Mouse (Mus musculus): ENCODE results near the gene Rad23a.
"Not testable (repeated sequence)": the region's sequence is repeated elsewhere in the genome, so short reads cannot be mapped to it uniquely, and the experiment has no call there.

Rad23a gene

DNA sequence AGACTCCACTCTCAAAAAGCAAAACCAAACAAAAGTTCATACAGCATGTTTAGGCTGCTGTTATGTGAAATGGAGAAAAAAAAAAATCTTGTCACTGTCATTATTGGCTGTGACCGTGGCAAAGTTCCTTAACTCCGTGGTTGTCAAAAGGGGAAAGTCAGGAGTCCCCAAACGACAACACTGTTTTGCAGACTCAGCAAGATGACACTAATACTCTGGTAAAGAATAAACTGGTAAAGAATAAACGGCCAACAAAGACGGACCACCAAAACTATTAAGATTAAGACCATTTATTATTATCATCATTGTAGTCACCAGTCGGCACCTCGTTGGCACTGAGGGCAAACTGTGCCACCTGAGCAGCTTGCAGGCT is 604 bp downstream of the Rad23a start:
- DNase-seq (ENCODE audit: low spot score): no peak

DNA sequence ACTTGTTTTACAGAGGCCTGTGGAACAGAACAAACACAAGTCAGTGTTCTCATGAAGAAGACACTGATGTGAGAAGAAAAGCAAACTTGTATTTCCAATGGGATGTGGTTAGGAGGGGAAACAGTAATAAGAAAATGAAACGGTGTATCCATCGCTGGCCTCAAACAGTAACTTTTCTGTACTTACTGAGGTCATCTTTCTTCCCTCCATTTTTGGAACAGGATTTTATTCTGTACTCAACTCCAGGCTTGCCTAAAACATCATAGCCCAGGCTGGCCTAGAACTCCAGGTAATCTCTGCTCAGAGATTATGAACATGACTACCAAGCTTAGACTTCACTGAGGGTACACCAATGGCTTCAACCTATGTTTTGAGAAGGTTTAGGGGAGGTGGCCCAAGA is 1.1 kb downstream of the Rad23a start:
- DNase-seq (ENCODE audit: low spot score): no peak

DNA sequence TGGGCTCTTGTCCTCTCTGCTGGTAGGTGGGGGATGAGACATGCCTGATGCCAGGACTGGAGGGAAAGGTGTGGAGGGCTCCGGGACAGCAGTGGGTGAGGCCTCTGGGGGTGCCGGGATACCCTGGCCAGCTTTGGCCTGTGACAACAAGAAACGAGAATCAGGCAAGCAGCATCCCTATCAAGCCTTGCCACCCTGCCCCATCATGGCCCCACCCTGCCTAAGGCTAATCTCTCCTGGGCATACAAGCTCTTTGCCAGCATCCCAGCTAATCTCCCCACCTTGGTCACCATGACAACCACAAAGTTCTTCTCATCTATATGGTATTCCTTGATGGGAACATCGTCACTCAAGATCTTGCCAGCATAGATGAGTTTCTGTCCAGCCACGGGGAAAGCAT is 2.0 kb downstream of the Rad23a start:
- no peak for DNase-seq (ENCODE audit: low spot score)

DNA sequence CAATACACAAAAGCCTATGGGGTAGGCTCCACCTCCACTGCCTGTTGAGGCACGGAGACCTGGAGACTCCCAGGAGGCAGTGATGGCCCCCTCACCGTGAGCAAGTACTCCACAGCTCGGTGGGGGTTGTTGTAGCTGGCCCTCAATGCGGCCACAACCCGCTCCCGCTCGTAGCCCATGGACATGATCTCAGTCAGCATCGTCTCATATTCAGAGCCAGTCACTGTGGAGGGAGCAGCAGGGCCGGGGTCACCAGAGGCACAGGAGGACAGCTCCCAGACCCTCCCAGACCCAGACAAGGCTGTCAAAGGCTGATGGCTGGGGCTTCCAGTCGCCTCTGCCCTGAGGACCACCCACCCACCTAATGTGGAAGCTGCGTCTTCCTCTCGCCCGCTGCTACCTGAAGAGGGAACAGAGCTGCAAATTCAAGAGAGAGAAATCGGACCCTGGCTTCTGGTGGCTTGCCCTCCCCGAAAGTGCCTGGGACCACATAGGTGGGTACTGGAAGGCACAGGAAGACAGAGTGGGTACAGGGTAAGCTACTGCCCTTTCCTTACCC is 2.5 kb downstream of the Rad23a start:
- no peak for DNase-seq (ENCODE audit: low spot score)

DNA sequence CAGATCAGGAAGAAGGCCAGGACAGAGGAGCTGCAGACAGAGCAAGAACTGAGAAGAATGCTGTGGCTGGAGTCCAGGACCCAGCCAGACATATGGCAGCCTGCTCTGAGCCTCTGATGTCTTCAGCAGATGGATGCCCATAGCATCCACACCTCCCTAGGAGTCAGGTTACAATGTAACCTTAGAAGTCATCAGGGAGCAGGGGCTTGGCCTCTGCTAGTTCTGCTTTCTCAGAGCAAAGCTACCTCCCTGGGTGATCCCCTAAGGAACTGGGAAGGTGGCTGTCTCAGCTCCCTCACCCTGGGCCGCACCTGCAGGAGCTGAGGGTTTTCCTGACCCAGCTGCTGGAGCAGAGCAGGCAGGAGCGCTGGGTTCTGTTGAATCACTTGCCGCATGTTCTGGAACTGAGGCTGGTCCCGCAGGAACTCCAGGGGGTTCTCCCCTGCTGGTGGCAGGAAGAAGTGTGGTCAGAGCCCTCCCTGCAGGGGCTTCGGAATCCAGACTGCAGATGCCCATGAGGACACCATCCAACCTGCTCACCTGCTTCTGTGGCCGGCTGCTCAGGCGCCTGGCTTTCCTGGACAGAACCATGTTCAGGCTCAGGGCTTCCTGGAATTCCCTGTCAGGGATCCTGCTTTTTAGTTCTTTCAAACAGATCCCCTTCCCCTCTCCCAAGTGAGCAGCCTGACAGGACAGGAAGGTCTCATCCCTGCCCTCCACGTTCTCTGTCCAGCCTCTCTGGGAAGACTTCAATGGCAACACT is 3.1 kb downstream of the Rad23a start:
- no peak for DNase-seq (ENCODE audit: low spot score)

DNA sequence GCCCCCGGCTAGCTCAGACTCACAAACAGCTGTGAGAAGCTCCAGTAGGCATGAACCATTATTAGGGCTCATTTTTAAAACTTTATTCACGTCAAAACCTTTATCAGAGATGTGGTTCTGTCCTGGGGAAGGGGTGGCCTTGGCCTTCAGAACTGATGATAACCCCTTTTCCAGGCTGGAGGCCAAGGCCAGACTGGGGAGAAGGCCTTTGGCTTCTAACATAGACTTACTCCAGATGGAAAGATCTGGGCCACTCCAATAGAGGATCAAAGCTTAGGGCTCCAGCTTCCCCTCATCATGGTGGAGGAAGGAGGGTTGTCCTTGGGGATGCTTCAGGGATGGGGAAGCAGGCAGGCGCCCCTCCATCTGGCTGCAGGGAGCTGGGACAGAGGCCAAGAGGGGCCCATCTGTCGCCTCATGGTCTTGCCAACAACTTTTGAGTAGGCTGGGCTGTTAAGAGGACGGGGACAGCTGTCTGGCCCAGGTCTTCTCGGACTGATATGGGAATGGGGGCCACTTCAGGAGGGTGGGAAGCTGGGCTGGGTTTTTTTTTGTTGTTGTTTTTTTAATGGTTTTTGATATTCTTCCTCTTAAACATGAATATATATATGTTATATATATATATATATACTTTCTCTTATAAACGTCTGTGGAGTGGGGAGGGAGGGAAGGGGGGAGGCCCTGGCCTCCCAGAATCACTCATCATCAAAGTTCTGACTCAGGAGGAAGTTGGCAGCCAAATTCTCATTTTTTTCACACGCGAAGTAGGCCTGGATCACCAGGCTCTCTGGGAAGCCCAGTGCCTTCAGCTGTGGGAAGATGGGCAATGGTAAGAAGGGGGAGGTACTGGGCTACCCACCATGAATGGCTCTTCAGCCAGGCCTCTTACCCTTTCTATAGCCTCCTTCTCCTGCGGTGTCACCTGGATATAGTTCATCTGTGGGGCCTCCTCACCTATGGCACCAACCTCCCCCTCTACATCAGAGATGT is 5.3 kb downstream of the Rad23a start:
- DNase-seq (ENCODE audit: low spot score): peak; percentile 72

DNA sequence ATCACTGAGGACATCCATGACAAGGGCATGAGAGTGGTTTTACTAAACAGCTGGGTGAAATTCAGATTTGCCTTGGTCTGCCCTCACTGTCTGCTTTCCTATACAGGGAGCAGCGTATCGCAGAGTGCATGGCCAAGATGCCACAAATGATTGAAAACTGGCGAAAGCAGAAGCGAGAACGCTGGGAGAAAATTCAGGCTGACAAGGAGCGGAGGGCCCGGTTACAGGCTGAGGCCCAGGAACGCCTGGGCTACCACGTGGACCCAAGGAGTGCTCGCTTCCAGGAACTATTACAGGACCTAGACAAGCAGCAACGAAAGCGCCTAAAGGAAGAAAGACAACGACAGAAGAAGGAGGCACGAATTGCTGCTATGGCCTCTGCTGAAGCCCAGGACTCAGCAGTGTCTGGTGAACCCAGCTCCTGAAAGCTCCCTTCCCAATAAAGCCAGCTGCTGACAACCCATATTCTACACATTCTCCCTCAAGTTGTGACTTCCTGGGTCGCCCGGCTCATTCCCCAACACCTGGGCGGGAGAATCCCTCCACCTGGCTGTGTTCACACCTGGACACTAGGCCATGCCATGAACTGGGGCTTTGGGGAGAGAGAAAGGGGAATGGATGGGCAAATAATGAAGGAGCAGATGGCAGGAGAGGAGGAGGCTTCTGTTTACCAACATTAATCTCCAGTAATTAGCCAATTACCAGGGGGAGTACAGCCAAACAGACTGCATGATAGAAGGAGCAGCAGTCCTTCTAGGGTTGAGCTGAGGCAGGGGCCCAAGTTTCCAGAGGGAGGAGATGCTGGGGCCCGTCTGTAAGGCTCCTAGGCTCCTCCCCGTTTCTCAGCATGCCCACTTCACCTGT is 6.2 kb downstream of the Rad23a start:
- DNase-seq (ENCODE audit: low spot score): no peak

DNA sequence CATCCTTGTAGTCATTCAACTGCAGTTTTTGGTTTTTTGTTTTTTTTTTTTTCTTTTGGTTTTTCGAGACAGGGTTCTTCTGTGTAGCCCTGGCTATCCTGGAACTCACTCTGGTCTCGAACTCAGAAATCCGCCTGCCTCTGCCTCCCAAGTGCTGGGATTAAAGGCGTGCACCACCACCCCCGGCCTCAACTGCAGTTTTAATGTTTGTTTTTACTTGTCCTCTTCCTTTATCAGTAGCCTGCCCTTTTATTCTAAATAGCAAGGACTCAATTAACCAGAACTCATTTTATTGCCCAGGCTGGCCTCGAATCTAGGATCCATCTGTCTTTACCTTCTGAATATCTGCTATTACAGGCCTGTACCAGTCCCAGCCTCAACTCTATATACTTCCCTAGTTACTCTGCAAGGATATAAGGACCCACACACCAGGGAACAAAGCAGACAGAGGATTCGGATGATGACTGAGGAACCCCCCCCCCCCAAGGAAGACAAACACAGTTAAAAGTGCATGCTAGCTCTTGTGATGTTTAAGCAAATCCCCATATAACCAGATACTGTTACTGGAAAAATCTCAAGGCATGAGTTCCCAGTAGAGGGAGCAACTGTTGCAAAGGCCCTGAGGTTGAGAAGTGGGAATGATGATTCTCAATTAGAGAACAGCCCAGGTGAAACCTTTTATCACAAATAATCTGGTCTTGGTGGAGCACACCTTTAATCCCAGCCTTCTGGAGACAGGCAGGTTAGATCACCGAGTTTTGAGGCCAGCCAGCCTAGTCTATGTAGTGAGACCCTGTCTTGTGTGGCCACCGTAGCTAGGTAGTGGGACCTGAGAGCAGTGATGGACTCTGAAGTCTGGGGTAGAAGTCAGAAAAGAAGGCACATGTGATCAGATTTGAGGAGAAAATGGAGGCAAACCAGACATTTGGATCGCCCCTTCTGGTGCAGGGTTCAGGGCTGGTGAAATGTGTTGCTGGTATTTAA is 7.4 kb downstream of the Rad23a start:
- DNase-seq (ENCODE audit: low spot score): no peak

DNA sequence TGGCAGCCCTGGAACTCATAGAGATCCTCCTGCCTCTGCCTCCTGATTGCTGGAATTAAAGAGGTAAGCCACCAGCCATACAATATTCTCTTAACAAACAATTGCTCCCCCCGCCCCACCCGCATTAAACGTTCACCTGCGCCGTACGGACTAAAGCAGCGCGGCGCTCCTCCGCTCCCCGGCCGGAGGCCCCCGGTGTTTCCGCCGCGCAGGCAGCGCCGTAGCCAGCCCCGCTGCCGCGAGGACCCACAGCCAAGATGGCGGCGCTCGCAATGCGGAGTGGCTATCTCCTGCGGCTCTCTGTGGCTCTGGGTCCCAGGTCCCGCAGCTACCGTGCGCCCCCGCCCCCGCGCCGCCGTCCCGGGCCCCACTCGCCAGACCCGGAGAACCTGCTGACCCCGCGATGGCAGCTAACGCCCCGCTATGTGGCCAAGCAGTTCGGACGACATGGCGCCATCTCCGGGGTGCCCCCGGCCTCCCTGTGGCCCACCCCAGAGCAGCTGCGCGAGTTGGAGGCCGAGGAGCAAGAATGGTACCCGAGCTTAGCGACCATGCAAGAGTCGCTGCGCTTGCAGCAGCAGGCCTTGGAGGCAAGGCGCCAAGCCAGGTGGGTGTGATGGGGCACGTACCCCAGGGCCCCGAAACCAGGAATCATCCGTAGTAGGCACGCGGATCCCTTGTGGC is 8.3 kb downstream of the Rad23a start:
- DNase-seq (ENCODE audit: low spot score): no peak

DNA sequence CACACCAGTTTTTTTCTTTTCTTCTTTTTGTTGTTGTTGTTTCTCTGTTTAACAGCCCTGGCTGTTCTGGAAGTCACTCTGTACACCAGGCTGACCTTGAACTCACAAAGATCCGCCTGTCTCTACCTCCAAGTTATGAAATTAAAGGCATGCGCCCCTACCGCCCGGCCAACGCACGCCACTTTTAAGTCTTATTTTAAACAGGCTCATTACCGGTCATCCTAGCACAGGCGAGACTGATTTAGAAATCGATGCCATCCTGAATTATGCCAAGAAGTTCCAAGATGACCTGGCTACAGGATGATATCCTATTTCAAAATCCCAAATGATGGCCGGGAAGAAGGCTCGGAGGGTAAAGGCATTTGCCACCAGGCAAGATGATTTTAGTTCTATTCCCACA is 9.0 kb downstream of the Rad23a start, which contains the start of gene Gadd45gip1:
Gene Gadd45gip1, plus strand, starts transcription at position 33 of the 400 bp plus-strand sequence.
- no peak for DNase-seq (ENCODE audit: low spot score)

DNA sequence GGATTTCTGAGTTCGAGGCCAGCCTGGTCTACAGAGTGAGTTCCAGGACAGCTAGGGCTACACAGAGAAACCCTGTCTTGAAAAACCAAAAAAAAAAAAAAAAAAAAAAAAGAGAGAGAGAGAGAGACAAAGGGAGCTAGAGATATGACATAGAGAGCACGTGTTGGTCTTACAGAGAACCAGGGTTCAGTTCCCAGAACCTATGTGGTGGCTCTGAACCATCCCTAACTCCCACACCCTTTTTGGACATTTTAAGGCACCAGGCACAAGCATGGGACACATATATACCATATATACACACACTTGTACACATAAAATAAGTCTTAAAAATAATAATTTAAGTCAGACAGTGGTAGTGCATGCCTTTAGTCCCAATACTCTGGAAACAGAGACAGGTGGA is 13.9 kb downstream of the Rad23a start:
- not testable (repeated sequence) for DNase-seq (ENCODE audit: low spot score)

DNA sequence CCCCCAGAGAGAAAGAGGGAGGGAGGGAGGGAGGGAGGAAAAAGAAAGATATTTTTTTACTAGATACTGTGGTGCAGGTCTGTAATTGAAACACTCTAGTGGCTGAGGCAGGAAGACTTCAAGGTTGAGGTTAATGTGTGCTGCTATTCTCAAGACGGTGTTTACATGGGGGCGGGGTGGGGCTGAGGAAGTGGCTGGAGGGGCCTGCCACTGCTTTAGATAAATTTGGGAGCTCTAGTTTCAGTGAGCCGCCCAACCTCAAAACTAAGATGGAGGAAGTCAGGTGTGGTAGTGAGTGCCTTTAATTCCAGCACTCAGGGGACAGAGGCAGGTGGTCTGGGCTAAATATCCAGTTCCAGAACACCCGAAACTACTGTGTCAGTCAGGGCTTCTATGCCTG is 14.8 kb downstream of the Rad23a start:
- DNase-seq (ENCODE audit: low spot score): no peak

DNA sequence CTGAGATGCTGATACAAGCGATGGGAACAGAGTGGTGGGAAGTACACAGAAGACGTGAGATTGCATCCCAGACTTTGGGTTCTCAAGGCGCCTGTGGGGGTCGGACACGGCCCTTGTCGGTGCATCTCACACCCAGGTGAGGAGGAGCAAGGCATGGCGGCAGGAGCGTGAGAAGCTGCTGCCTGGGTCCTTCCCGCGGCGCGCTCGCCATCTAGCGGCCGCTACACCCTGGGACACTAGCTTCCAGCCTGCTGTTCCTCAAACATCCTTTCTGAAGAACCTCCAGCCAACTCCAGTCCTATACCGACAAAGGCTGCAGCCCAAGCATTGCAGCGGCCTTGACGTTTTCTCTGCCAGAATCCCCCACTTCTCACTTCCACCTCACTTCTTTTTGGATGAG is 16.8 kb downstream of the Rad23a start:
- no peak for DNase-seq (ENCODE audit: low spot score)

DNA sequence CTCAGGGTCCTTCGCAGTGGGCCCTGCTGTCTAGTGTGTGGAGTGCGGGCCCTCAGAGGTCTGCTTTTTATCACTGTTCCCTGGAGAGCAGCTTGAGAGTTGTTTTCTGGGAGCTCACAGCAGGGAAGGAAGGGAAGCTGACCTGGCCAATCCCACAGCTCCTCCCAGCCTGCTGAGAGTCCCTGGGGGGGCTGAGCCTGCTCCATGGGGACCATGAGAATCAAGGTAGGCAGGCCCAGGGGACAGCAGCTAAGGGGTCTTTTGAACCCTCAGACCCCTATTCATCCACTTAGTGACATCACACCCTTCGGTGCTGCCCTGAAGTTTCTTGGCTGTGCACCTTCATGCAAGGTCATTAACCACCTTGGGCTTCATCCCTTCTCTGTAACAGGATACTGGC is 17.7 kb downstream of the Rad23a start, which contains the start of gene Dand5:
Gene Dand5, minus strand, starts transcription at position 101 of the 400 bp plus-strand sequence.
- no peak for DNase-seq (ENCODE audit: low spot score)

DNA sequence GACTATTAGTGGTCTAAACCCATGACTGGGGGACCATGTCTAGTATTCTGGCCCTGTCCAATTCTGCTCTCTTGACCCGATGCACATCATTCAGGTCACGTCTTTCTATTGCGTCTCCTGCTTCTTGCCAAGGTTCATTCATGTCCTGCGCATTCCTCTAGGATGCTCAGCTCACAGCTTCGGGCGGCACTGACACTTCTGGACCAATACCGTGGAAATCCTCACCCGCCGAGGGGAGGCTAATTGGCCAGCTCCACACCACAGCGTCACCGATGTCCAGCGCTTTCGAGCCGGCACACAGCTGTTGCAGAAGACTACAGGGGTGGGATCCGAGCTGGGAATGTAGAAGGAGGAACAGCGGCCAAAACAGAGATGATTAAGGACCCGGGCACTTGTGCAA is 24.3 kb downstream of the Rad23a start:
- DNase-seq (ENCODE audit: low spot score): no peak

DNA sequence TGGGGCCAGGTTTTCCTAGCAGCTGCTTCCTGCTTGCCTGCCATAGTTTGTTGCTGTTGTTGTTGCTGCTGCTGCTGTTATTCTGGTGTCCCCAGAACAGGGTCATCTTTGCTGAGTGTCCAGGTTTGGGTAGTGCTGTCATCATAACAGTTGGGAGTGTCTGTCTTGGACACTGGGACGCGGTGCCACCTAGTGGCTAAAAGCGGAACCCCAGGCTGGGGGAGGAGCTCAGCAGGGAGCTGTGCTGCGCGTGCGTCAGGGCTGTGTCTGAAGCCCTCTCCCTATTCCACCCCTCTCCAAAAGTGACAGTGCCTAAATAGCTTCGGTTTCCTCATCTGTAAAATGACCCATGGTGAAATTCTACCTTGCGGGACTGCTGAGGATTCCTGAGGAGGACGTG is 24.9 kb downstream of the Rad23a start:
- peak; percentile 92 for DNase-seq (ENCODE audit: low spot score)

DNA sequence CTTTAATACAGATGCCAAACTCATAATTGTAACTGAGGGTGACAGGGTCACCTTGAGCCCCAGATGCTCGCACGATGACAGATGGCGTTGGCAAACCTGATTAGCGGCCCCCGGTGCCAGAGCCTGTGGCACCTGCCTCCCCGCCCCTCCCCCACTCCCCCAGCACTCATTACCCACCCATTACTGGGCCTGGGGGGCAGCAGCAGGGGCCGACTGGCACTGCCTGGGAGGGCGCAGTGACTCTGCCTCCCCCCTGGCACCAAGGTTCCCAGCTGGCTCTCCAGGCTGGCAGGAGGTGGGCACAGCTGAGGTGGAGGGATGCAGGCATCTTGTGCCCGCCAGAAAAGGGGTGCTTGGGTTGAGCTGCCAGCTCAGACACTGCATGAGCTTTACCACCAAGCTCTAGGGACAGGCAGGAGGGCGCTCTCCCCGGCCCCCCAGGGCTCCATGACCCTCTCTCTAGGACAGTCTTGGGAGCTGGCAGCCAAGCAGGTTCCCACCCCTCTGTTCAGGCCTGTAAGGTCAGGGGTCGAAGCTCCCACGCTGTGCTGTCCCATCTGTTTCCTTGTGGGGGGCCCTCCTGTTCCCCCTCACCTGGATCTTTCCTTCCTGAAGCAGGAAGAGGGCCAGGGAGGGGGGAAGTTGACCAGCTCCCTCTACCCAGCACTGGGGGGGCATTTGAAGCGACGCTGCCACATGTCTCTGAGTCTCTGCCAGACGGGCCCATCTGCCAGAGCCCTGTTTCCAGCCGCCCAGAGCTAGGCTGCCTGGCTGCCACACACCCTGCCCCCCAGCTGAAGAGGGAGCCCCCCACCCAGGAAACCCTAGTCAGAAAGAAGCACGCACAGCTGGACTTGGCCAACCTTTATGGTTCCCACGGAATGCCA is 25.7 kb downstream of the Rad23a start:
- DNase-seq (ENCODE audit: low spot score): no peak

DNA sequence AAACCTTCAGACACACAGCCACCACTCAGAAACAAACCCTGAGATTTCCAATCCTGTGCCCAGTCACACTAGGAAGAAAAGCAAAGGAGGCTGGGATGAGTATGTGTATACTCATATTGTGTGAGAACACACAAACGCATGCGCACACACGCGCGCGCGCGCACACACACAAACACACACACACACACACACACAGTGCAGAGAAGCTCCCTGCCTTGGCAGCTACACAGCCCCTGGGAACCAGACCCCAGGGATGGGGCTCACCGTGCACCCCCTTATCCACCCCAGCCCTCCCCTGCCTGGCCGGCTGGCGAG is 26.3 kb downstream of the Rad23a start:
- DNase-seq (ENCODE audit: low spot score): no peak

DNA sequence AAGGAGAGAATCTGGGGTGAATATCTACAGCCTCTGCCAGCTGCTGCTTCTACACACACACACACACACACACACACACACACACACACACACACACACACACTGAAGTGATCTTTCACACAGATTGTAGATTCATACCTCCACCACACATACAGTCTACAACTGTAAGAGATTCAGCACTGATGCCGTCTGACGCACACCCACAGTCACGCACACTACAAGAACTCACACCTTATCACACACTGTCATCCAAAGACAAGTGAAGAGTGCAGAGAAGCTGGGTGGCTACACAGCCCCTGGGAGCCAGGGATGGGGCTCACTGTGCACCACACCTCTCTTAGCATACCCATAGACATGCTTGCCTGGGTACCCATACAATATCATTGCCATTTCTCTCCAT is 26.6 kb downstream of the Rad23a start:
- DNase-seq (ENCODE audit: low spot score): no peak

Data from layer of hippocampus, adult 9-10 months (tissue).